Mouse (Mus musculus) neural tube, embryonic 12.5 days (tissue): Measurements from ENCODE around the gene Cux1. TPM values are rescaled to one million over a fixed set of nuclear protein-coding genes. Genes with fewer than 3 reads are reported as not detected.

Experiments used
- ATAC-seq: fragments of 200-750 bp; cut with Nextera tagmentation; 2 replicates; pipeline ENCODE4 v1.8.0; 2017; ENCODE audit warnings: low read depth, mild to moderate bottlenecking, moderate TSS enrichment, moderate library complexity; ENCODE audit not compliant: low FRiP score
- H3K27ac ChIP-seq: fragments of 300-500 bp; sonication (generic); 2 replicates; pipeline ENCODE4 v1.5.1; 2016
- H3K27me3 ChIP-seq: fragments of 300-500 bp; sonication (generic); replicated peaks from 2 replicates; pipeline ENCODE4 v1.6.1; 2016; ENCODE audit warnings: mild to moderate bottlenecking
- H3K36me3 ChIP-seq: fragments of 300-500 bp; sonication (generic); 2 replicates; pipeline ENCODE4 v1.6.1; 2016; ENCODE audit warnings: mild to moderate bottlenecking
- H3K4me1 ChIP-seq: fragments of 300-500 bp; sonication (generic); 2 replicates; pipeline ENCODE4 v1.6.1; 2016
- H3K4me2 ChIP-seq: fragments of 300-500 bp; sonication (generic); replicated peaks from 2 replicates; pipeline ENCODE4 v1.6.1; 2016; ENCODE audit warnings: mild to moderate bottlenecking
- H3K4me3 ChIP-seq: fragments of 300-500 bp; sonication (generic); 2 replicates; pipeline ENCODE4 v1.5.1; 2016
- H3K9ac ChIP-seq: fragments of 300-500 bp; sonication (generic); 2 replicates; pipeline ENCODE4 v1.6.1; 2016; ENCODE audit warnings: mild to moderate bottlenecking
- H3K9me3 ChIP-seq: fragments of 300-500 bp; sonication (generic); 2 replicates; pipeline ENCODE4 v1.6.1; 2016; ENCODE audit warnings: mild to moderate bottlenecking
- WGBS: fragments of 180-500 bp; shearing (Covaris S2); methylation state at CpG from one replicate; pipeline ENCODE4 v1.1.7; 2016; 5-methylcytosine and 5-hydroxymethylcytosine counted together
- polyA plus RNA-seq: library from polyadenylated mRNA; unstranded; fragments of >200 nt; fragmentation: Nextera tagmentation; extraction: Ambion mirVana; gene quantifications from 2 replicates; pipeline ENCODE4 v1.2.1, GENCODE M21; 2016

Cux1 gene
- polyA plus RNA-seq: 117 and 118 TPM in 2 replicates

DNA sequence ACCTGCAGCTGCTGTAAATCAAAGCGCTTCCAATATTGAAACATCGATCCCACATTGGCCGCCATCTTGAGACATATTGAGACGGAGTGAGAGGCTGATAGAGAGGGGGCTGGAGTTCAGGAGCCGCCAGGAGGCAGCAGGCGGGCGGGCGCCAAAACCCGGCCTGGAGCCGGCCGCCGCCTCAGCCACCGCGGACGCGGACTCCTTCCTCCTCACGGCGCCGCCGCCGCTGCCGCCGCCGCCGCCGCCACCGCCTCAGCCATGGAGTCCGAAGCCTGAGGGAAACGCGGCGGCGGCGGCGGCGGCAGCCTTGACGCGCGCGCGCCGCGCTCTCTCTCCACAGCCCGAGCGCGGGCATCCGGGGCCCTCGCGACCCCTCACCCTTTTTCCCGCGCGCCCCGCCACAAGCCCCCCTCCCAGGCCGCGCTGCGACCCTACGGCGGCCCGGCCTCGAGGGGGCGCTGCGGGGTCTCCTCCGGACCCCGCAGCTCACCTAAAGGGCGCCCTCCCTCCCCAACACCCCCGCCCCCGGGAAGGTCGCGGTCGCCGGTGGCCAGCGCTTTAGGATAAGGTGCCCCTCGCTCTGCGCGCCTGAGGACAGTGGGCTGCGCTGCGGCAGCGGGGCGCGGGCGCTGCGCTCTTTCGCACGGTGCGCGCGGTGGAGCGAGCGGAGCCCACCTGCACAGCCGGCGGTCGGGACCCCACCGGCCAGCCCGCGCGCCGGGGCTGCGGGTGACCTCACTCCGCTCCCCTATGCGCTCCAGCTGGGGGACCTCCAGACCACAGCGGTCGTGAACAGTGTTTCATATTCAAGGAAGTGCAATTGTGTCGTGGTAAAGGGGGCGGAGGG is at the start of gene Cux1:
Gene Cux1, minus strand, starts transcription at position 315 of the 850 bp plus-strand sequence.
- Histone ChIP-seq H3K4me2 (peak within 1 kb of the TSS; percentile 99), H3K27ac (peak within 1 kb of the TSS; percentile 89), H3K4me3 (peak within 1 kb of the TSS; percentile 95), H3K9ac (peak within 1 kb of the TSS; percentile 90), H3K36me3 (no peaks in the 10 kb centered on the region), H3K9me3 (no peaks in the 10 kb centered on the region), H3K4me1 (peaks cover 28% of the 10 kb centered on the region), H3K27me3 (peaks cover 9% of the 10 kb centered on the region; the same call in 1 of the 2 replicates)
- ATAC-seq: peak; percentile 85
- WGBS: under 1% methylated on average over 92 of the region's 103 CpGs

GRCm38 (mm10) chr5:136612391-136612790 is 45.1 kb upstream of the Cux1 start:
- Histone ChIP-seq H3K9me3 (no peaks in the 10 kb centered on the region), H3K27ac (no peak overlapping the region), H3K4me1 (no peaks in the 10 kb centered on the region), H3K36me3 (no peaks in the 10 kb centered on the region), H3K9ac (no peak overlapping the region), H3K27me3 (no peaks in the 10 kb centered on the region), H3K4me2 (no peak overlapping the region), H3K4me3 (no peak overlapping the region)
- no peak for ATAC-seq
- 77% methylated on average over 1 of the region's 1 CpGs for WGBS

DNA sequence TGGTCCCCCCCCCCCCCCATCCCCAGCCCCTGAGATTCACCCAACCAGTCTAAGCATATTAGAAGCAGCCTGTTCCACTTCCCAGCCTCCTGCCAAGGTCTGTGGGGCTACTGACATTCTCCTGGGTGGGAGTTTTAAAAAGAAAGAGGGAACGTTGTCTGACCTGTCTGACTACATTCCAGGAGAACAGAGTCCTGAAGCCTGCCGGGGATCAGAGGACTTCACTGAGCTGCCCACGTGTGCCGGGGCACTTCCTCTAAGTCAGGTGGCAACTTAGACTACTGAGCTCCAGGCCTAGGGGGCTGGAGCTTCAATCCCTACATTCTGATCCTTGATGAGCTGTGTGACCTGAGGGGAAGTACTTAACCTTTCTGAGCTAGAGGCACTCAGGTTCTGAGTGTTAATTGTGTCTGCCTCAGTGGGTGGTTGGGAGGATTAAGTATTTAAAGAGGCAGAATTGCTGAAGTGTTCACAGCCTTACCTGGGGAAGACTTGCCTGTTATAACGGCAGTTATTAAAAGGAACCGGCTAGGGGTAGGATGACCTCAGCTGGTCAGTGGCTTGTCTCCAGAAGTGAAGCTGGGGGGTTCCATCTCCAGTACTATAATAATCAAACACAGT is 41.6 kb upstream of the Cux1 start:
- Histone ChIP-seq H3K4me2 (no peak overlapping the region), H3K4me3 (no peak overlapping the region), H3K27ac (no peak overlapping the region), H3K36me3 (no peaks in the 10 kb centered on the region), H3K9ac (no peak overlapping the region), H3K4me1 (no peaks in the 10 kb centered on the region), H3K9me3 (no peaks in the 10 kb centered on the region), H3K27me3 (no peaks in the 10 kb centered on the region)
- 62% methylated on average over 6 of the region's 6 CpGs for WGBS
- no peak for ATAC-seq

- H3K9ac ChIP-seq: no peak overlapping the region
- H3K27ac ChIP-seq: no peak overlapping the region
- no peak overlapping the region for H3K4me2 ChIP-seq
- no peak for ATAC-seq
- no peaks in the 10 kb centered on the region for H3K27me3 ChIP-seq
- H3K4me1 ChIP-seq: no peaks in the 10 kb centered on the region
- no peaks in the 10 kb centered on the region for H3K36me3 ChIP-seq
- no peak overlapping the region for H3K4me3 ChIP-seq
- WGBS: 83% methylated on average over 11 of the region's 11 CpGs
- no peaks in the 10 kb centered on the region for H3K9me3 ChIP-seq
These were observed 37.9 kb upstream of the Cux1 start for GRCm38 (mm10) chr5:136605144-136605543.

DNA sequence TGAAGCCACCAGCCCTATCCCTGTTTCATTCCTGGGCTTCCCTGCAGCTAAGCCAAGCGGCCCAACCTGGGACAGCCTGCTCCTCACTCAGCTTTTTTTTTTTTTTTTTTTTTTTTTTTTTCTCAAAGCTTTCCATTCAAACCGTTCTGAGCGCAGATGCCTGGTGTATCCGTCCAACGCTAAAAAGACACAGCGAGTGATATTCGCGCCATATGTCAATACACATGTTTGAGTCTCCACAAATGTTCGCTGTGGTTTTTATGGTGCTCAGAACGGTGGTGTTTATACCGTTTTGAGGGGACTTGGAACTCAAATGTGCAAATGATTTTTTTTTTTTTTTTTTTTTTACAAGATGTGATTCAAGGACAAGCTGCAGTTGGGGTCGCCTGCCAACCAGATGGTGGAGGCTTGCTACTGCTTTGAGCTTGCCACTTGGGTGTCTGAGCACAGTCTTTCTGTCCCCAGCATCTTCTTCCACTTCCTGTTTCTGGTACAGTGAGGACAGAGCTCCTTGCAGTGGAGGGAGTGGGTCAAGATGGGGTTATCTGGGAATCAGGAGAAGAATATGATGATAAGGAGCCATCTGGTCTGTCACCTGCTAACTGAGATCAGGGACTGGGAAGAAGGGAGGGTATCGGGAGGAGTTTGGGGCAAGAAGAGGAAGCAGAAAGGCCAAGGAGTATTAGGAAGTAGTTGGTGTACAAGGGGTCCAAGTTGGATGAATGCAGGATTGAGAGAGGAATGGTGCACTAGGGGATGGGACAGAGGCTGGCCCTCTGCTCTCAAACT is 36.1 kb upstream of the Cux1 start:
- Histone ChIP-seq H3K36me3 (no peaks in the 10 kb centered on the region), H3K9ac (no peak overlapping the region), H3K9me3 (no peaks in the 10 kb centered on the region), H3K4me1 (no peaks in the 10 kb centered on the region), H3K4me3 (no peak overlapping the region), H3K4me2 (no peak overlapping the region), H3K27me3 (no peaks in the 10 kb centered on the region), H3K27ac (no peak overlapping the region)
- WGBS: 77% methylated on average over 13 of the region's 13 CpGs
- ATAC-seq: no peak

- Histone ChIP-seq H3K9me3 (no peaks in the 10 kb centered on the region), H3K4me3 (no peak overlapping the region), H3K4me1 (no peaks in the 10 kb centered on the region), H3K9ac (no peak overlapping the region), H3K27me3 (no peaks in the 10 kb centered on the region), H3K27ac (no peak overlapping the region), H3K4me2 (no peak overlapping the region), H3K36me3 (no peaks in the 10 kb centered on the region)
- ATAC-seq: no peak
- 77% methylated on average over 5 of the region's 5 CpGs for WGBS
These were observed 33.2 kb upstream of the Cux1 start for GRCm38 (mm10) chr5:136600511-136600910.

GRCm38 (mm10) chr5:136594896-136595540 is 27.7 kb upstream of the Cux1 start:
- no peaks in the 10 kb centered on the region for H3K27me3 ChIP-seq
- H3K36me3 ChIP-seq: no peaks in the 10 kb centered on the region
- H3K27ac ChIP-seq: no peak overlapping the region
- no peaks in the 10 kb centered on the region for H3K9me3 ChIP-seq
- H3K9ac ChIP-seq: no peak overlapping the region
- no peak overlapping the region for H3K4me2 ChIP-seq
- H3K4me3 ChIP-seq: no peak overlapping the region
- no peaks in the 10 kb centered on the region for H3K4me1 ChIP-seq
- no peak for ATAC-seq
- WGBS: 75% methylated on average over 8 of the region's 8 CpGs

- H3K4me1 ChIP-seq: no peaks in the 10 kb centered on the region
- no peak for ATAC-seq
These were observed 24.7 kb upstream of the Cux1 start for GRCm38 (mm10) chr5:136591816-136592499.

DNA sequence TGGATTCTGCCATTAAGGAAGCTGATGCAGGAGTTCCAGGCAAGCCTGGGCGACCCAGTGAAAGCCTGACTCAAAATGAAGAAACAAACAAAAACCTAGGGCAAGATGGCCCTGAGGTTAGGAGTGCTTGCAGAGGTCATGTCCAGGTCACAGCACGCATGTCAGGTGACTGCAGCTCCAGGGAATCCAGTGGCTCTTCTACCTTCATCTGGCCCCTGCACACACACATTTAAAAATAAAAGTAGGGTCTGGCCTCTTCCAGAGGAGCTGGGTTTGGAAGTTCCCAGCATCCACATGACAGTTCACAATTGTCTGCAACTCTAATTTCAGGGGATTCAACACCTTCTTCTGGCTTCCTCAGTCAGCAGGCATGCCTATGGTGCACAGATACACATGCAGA is 21.7 kb upstream of the Cux1 start:
- Histone ChIP-seq H3K9ac (no peak overlapping the region), H3K4me1 (0 out of 2 replicates have a peak, but pooled peaks cover 3% of the 10 kb centered on the region), H3K9me3 (no peaks in the 10 kb centered on the region), H3K36me3 (no peaks in the 10 kb centered on the region), H3K27ac (no peak overlapping the region), H3K4me2 (no peak overlapping the region), H3K27me3 (no peaks in the 10 kb centered on the region), H3K4me3 (no peak overlapping the region)
- WGBS: 60% methylated on average over 2 of the region's 2 CpGs
- ATAC-seq: no peak

More at GRCm38 (mm10) chr5:136591816-136592499, 24.7 kb upstream of the Cux1 start:
- H3K9ac ChIP-seq: no peak overlapping the region
- H3K4me3 ChIP-seq: no peak overlapping the region
- no peaks in the 10 kb centered on the region for H3K27me3 ChIP-seq
- H3K36me3 ChIP-seq: no peaks in the 10 kb centered on the region
- H3K27ac ChIP-seq: no peak overlapping the region
- H3K4me2 ChIP-seq: no peak overlapping the region
- H3K9me3 ChIP-seq: no peaks in the 10 kb centered on the region
- 93% methylated on average over 8 of the region's 8 CpGs for WGBS

- no peaks in the 10 kb centered on the region for H3K36me3 ChIP-seq
- H3K27me3 ChIP-seq: no peaks in the 10 kb centered on the region
- 0 out of 2 replicates have a peak, but pooled peaks cover 3% of the 10 kb centered on the region for H3K4me1 ChIP-seq
- H3K9ac ChIP-seq: no peak overlapping the region
- no peak overlapping the region for H3K4me3 ChIP-seq
- no peak overlapping the region for H3K27ac ChIP-seq
- H3K4me2 ChIP-seq: no peak overlapping the region
- H3K9me3 ChIP-seq: no peaks in the 10 kb centered on the region
- ATAC-seq: no peak
- WGBS: 71% methylated on average over 3 of the region's 3 CpGs
These were observed 21.2 kb upstream of the Cux1 start for GRCm38 (mm10) chr5:136588471-136588870.

DNA sequence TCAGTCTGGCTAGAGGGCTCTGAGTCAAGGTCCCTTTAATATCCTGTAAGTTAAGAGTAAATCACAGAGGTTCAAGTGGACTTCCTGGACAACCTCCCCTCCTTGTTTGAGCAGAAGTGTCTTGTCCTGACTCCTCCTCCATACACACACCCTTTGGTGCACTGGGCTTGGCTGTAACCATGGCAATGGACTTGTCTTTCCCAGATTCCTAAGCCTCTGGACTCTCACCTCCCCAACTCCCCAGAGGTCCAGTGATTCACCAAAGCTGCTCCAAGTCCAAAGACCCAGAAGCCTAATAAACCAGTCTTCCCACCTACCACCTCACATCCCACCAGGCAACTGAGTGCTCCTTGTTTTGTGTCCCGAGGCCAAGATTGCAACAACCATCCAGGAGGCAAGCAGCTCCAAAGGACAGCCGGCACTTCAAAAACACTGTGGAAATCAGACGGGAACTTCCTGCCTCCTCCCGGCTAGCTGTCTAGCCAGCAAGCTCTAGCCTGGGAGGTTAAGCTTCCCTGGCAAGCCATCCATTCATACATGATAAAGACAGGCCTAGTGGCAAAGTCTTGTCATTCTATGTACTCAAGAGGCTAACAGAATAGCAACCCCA is 17.5 kb upstream of the Cux1 start:
- H3K36me3 ChIP-seq: no peaks in the 10 kb centered on the region
- no peaks in the 10 kb centered on the region for H3K9me3 ChIP-seq
- ATAC-seq: no peak
- peaks cover 22% of the 10 kb centered on the region for H3K27me3 ChIP-seq
- 52% methylated on average over 4 of the region's 4 CpGs for WGBS
- H3K27ac ChIP-seq: no peak overlapping the region
- H3K4me2 ChIP-seq: no peak overlapping the region
- H3K9ac ChIP-seq: no peak overlapping the region
- 0 out of 2 replicates have a peak, but pooled peaks cover 8% of the 10 kb centered on the region for H3K4me1 ChIP-seq
- H3K4me3 ChIP-seq: no peak overlapping the region
